Mouse (Mus musculus) liver, embryonic 16.5 days (tissue): ENCODE measurements at regions not wholly inside any gene's neighbourhood (a gene's known extent, or its start where the extent isn't known, plus 50 kb on each side); places are given as distances from the start of the nearest gene placed in this dataset.

Experiments used
- ATAC-seq: fragments of 200-750 bp; cut with Nextera tagmentation; 2 replicates; pipeline ENCODE4 v1.8.0; 2017; ENCODE audit warnings: low read depth, mild to moderate bottlenecking, moderate number of reproducible peaks, moderate library complexity
- H3K27ac ChIP-seq: fragments of 300-500 bp; sonication (generic); 2 replicates; pipeline ENCODE4 v1.5.1; 2014; ENCODE audit warnings: mild to moderate bottlenecking, low read length
- H3K27me3 ChIP-seq: fragments of 300-500 bp; sonication (generic); 2 replicates; pipeline ENCODE4 v1.6.1; 2014; ENCODE audit warnings: low read depth, low read length, mixed read lengths; ENCODE audit not compliant: control insufficient read depth, insufficient read depth
- H3K36me3 ChIP-seq: fragments of 300-500 bp; sonication (generic); 2 replicates; pipeline ENCODE4 v1.6.1; 2014; ENCODE audit warnings: mild to moderate bottlenecking; ENCODE audit not compliant: control insufficient read depth, insufficient read depth
- H3K4me1 ChIP-seq: fragments of 300-500 bp; sonication (generic); 2 replicates; pipeline ENCODE4 v1.6.1; 2014; ENCODE audit warnings: low read depth, low read length, mixed read lengths; ENCODE audit not compliant: control insufficient read depth
- H3K4me2 ChIP-seq: fragments of 300-500 bp; sonication (generic); 2 replicates; pipeline ENCODE4 v1.6.1; 2014; ENCODE audit warnings: low read depth, low read length, mixed read lengths
- H3K4me3 ChIP-seq: fragments of 300-500 bp; sonication (generic); 2 replicates; pipeline ENCODE4 v1.5.1; 2014; ENCODE audit warnings: low read depth, mild to moderate bottlenecking, low read length
- H3K9ac ChIP-seq: fragments of 300-500 bp; sonication (generic); 2 replicates; pipeline ENCODE4 v1.6.1; 2014; ENCODE audit warnings: low read depth, low read length
- H3K9me3 ChIP-seq: fragments of 300-500 bp; sonication (generic); replicated peaks from 2 replicates; pipeline ENCODE4 v1.6.1; 2016; ENCODE audit warnings: low read length; ENCODE audit not compliant: control insufficient read depth
- WGBS: fragments of 180-500 bp; shearing (Covaris S2); extraction: QIAGEN DNeasy Blood & Tissue Kit; methylation state at CpG from one replicate; pipeline ENCODE4 v1.1.7; 2014; ENCODE audit not compliant: insufficient replicate concordance; 5-methylcytosine and 5-hydroxymethylcytosine counted together

DNA sequence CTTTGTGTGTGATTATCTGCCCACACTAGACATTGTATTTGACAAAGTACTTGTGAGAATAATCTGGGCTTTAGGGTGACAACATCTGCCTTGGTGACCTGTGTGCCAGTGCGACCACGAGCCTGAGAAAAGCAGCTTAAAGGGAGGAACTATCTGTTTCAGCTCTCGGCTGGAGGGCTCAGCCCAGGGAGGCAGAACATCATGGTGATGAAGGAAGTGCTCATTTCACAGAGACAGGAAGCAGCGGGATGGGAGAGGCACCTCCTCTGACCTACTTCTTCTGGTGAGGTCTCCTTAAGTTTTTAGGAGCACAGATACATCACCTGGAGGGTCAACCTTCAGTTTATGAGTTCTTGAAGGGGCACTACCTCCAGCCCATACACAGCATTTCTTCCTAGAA lies 89.8 kb downstream of the Kif26a start:
- 33% methylated on average over 4 of the region's 4 CpGs for WGBS
- Histone ChIP-seq H3K36me3 (no peaks in the 10 kb centered on the region), H3K27ac (no peak overlapping the region), H3K4me2 (no peak overlapping the region), H3K4me3 (no peak overlapping the region), H3K4me1 (no peaks in the 10 kb centered on the region), H3K27me3 (no peaks in the 10 kb centered on the region), H3K9me3 (no peaks in the 10 kb centered on the region), H3K9ac (no peak overlapping the region)
- ATAC-seq = no peak

DNA sequence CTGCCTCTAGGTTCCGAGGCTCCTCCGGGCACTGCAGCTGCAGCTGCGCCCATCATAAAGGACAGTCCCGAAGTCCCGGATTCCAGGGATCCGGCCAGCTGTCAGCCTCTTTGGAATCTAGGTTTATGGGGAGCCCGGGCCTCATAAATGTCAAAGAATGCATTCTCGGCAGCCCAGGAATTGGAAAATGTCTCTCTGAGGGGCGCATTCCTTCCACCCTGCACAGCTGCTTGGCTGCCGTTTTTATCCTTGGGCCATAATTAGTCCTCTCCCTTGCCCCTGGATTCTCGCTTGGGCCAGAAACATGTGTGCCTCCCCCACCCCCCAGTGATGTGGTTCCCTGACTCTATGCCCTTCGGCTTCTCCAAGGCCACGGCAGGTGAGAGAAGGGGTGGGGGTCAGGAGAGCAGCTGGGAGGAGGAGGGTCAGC lies 91.1 kb downstream of the Kif26a start:
- ATAC-seq = no peak
- Histone ChIP-seq H3K27me3 (no peaks in the 10 kb centered on the region), H3K27ac (no peak overlapping the region), H3K36me3 (no peaks in the 10 kb centered on the region), H3K4me1 (no peaks in the 10 kb centered on the region), H3K9me3 (no peaks in the 10 kb centered on the region), H3K9ac (no peak overlapping the region), H3K4me2 (no peak overlapping the region), H3K4me3 (no peak overlapping the region)
- WGBS = 58% methylated on average over 13 of the region's 13 CpGs

DNA sequence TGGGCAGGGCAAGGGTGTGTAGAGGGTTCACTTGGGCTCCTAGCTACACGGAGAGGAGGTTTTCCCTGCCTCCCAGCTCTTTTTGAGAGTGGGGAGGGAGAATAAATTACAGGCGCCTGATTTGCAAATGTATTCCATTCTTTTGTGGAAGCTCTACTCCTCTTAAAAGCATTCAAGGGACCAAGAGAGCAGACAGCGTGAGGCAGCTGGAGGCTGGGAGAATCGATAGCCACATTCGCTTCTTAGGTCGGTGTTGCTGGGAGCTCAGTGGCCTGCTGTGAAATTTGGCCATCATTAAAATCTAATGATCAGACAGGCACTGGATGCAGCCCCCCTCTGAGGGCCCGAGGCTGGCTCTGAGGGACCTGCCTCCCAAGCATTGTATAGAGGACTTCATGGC lies 92.8 kb downstream of the Kif26a start:
- Histone ChIP-seq H3K4me3 (no peak overlapping the region), H3K9me3 (no peaks in the 10 kb centered on the region), H3K27ac (no peak overlapping the region), H3K4me2 (no peak overlapping the region), H3K36me3 (no peaks in the 10 kb centered on the region), H3K9ac (no peak overlapping the region), H3K4me1 (no peaks in the 10 kb centered on the region), H3K27me3 (no peaks in the 10 kb centered on the region)
- WGBS = 31% methylated on average over 7 of the region's 7 CpGs
- ATAC-seq = no peak

DNA sequence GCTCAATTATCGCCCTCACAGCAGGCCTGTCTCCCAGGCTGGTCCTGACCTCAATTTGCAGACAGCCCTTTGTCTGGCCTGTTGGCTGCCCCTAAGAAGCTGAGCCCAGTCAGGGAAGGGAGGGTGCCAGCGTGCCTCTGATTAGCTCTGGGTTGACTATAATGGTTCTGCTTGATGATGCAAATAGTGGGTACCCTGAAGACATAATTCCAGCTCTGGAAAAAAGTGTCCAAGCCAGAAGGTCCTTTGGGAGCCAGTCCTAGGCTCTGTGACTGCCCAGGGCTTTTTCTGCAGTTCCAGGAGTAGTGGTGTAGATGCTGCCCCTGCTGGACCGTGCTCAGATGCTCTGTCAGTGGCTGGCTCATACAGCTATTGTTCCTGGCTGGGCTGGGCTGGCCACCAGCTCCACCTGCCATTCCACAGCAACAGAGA lies 95.7 kb downstream of the Kif26a start:
- Histone ChIP-seq H3K27me3 (no peaks in the 10 kb centered on the region), H3K27ac (no peak overlapping the region), H3K9ac (no peak overlapping the region), H3K4me3 (no peak overlapping the region), H3K4me2 (no peak overlapping the region), H3K4me1 (no peaks in the 10 kb centered on the region), H3K9me3 (no peaks in the 10 kb centered on the region), H3K36me3 (no peaks in the 10 kb centered on the region)
- ATAC-seq = no peak
- 13% methylated on average over 3 of the region's 3 CpGs for WGBS

DNA sequence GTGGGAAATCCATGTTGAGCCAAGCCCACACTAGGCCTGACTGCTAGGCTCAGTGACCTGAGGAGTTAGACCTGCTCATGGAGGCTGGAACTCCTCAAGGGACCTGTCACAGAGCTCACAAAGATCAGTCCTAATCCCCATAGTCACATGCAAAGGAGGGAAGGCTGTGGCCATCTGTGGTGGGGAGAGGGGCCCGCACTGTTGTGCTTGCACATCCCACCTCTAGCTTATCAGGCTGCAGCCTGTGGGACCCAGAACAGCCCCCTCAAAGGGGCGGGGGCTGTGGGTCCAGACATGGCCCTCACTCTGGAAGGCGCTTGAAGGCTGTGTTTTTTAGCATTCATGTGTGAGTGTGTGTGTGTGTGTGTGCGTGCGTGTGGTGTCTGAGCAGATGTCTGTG lies 97.2 kb downstream of the Kif26a start:
- Histone ChIP-seq H3K27ac (no peak overlapping the region), H3K36me3 (no peaks in the 10 kb centered on the region), H3K9ac (no peak overlapping the region), H3K4me1 (no peaks in the 10 kb centered on the region), H3K27me3 (no peaks in the 10 kb centered on the region), H3K4me3 (no peak overlapping the region), H3K4me2 (no peak overlapping the region), H3K9me3 (no peaks in the 10 kb centered on the region)
- ATAC-seq = no peak
- 64% methylated on average over 5 of the region's 5 CpGs for WGBS

GRCm38 (mm10) chr12:112250894-112251293 lies 104.9 kb downstream of the Kif26a start:
- 49% methylated on average over 8 of the region's 8 CpGs for WGBS
- ATAC-seq = no peak

DNA sequence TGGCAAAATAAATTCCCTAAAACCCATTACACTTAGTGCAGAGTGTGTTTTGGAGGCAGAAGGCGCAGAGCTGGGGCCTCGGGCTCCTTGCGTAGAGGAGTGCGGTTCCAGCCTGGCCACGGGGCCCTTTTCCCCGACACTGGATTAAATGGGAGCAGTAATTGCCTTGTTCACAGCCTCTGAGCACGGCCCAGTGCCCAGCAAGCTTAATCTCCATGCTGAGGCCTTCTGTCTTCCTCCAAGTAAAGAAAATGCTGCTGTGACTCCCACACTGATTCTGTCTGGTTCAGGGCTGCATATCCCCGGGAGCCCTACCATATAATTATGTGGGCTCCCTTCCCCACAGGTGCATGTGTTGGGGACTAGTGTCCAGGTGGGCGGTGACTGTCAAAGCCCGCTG lies 107.5 kb downstream of the Kif26a start:
- H3K4me2 ChIP-seq = no peak overlapping the region
- H3K4me3 ChIP-seq = no peak overlapping the region
- H3K27me3 ChIP-seq = no peaks in the 10 kb centered on the region
- ATAC-seq = no peak
- H3K27ac ChIP-seq = no peak overlapping the region
- H3K36me3 ChIP-seq = no peaks in the 10 kb centered on the region
- no peak overlapping the region for H3K9ac ChIP-seq
- no peaks in the 10 kb centered on the region for H3K4me1 ChIP-seq
- WGBS = 68% methylated on average over 10 of the region's 10 CpGs
- H3K9me3 ChIP-seq = no peaks in the 10 kb centered on the region

More at GRCm38 (mm10) chr12:112250894-112251293, 104.9 kb downstream of the Kif26a start:
- Histone ChIP-seq H3K4me3 (no peak overlapping the region), H3K9ac (no peak overlapping the region), H3K4me2 (no peak overlapping the region), H3K9me3 (no peaks in the 10 kb centered on the region), H3K36me3 (no peaks in the 10 kb centered on the region), H3K27ac (no peak overlapping the region), H3K27me3 (no peaks in the 10 kb centered on the region), H3K4me1 (no peaks in the 10 kb centered on the region)

- H3K9me3 ChIP-seq = no peaks in the 10 kb centered on the region
- H3K27me3 ChIP-seq = no peaks in the 10 kb centered on the region
- no peak for ATAC-seq
- H3K9ac ChIP-seq = no peak overlapping the region
- no peak overlapping the region for H3K4me2 ChIP-seq
- H3K27ac ChIP-seq = no peak overlapping the region
- no peaks in the 10 kb centered on the region for H3K4me1 ChIP-seq
- H3K4me3 ChIP-seq = no peak overlapping the region
- H3K36me3 ChIP-seq = no peaks in the 10 kb centered on the region
- WGBS = 73% methylated on average over 12 of the region's 12 CpGs
Measured at GRCm38 (mm10) chr12:112255223-112255622, 109.2 kb downstream of the Kif26a start.

DNA sequence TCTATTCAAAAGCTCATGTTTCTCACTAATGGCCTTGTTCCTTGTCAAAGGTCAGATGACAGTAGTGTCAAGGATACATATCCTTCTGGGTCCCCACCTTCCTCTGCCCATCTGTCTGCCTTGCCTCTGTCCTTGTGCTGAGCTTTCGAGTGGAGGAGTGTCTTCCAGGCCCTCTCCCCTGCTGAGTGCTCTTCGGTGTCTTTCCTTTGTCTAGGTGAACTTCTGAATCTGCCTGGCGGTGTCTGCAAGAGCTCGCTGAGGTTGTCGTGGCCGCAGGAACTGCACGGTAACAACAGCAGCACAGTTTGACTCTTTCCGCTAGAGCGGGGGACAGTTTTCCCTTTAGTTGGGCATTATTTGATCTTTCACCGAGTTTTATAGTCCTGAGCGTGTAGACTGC lies 111.7 kb downstream of the Kif26a start:
- Histone ChIP-seq H3K4me2 (no peak overlapping the region), H3K27ac (no peak overlapping the region), H3K36me3 (no peaks in the 10 kb centered on the region), H3K9me3 (no peaks in the 10 kb centered on the region), H3K27me3 (no peaks in the 10 kb centered on the region), H3K4me1 (no peaks in the 10 kb centered on the region), H3K4me3 (no peak overlapping the region), H3K9ac (no peak overlapping the region)
- 61% methylated on average over 11 of the region's 11 CpGs for WGBS
- no peak for ATAC-seq
